Mouse (Mus musculus) adrenal gland, adult (tissue): ENCODE results near the gene Proz.

Experiments
- DNase-seq, 2 experiments: peaks; one replicate each; pipeline ENCODE4 v3.0.0; 2022 to 2023; ENCODE audit warnings: low spot score in 1 of 2; ENCODE audit not compliant: inconsistent age in 2 of 2

Gene Proz

DNA sequence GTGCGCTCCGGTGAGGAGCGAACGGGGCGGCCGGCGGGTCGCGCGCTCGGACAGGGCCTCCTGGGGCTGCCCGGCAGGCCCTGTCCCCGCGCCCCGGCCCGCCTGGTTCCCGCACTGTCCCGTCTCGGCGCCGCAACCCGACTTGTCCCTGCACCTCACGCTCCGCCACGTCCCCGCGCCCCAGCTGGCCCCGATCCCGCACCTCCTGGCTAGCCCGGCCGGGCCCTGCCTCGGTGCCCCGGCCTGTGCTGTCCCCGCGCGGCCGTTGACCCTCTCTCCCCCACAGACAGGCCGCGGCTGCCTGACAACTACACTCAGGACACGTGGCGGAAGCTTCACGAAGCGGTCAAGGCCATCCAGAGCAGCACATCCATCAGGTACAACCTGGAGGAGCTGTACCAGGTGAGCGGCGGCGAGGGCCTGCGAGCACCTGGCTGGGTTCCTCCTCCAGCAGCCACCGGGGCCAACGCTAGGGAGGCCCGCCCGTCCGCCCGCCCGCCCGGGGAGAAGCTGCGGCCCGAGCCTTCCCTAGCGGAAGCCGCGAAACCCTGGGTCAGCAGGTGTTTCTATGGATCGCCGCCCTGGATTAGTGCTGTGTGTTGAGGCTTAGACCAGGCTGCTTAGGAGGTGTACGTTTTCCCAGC is 45.3 kb downstream of the Proz start:
- DNase-seq, result no peak

DNA sequence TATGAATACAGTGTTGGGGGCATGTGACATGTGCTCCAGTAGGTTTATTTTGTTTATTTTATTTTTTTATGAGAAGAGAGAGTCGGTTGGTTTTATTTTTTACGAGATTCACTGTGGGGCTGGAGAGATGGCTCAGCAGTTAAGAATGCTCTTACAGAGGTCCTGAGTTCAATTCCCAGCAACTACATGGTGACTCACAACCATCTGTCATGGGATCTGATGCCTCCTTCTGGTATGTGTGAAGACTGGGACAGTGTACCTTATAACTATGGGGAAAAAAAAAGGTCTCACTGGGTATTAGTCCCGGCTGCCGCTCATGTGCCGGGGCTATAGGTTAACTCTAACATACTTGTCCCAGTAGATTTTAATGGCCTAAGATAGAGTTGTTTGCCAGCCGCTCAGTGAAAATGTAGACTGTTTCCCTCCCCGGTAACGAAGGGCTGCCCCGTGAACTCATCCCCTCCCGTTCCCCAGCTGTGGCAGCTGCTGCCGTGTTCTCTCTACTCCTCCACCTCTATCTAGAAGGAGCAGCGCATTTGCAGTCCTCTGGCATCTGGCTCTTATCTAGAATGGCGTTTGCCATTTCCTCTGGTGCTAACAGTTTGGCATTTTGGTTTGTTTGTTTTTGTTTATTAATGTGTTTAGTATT is 47.4 kb downstream of the Proz start:
- no peak for DNase-seq

DNA sequence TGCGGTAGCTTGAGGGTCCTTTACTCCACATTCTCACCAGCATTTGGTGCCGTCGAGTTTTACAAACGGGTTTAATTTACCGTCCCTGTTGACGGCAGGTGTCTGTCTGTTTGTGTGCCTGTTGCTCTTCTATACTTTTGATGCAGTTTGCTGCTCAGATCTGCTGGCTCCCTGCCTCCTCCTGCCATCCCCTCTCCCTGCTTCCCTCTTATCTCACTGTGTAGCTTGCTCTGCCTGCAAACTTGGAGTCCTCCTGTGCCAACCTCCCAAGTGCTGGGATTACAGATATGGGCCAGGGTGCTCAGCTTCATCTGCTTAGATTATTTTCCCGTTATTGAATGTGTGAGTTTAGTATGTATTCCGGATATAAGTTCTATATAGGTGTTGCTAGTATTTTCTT is 48.3 kb downstream of the Proz start:
- peak; percentile 44 to 79 for DNase-seq

DNA sequence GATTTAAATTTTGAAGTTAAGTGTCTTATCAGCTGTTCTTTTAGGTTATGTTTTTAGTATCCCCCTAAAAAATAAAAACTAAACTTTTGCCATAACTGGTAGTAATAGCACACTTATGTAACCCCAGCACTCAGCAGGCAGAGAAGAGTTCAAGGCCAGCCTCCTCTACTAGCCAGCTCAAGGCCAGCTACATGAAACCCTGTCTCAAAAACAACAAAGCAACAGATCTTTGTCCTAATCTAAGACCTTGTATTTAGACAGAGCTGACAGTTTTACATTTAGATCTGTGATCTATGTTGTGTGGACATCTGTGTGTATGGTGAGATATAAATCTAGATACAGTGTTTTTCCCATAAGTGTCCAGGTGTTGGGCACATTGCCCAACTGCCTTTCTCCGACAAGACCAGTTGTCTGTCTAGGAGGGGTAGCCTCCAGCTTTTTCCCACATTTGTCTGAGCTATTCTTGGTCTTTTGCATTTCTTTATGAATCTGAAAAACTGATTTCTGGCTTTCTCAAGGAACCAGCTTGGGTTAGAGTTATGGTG is 48.8 kb downstream of the Proz start:
- DNase-seq, result peak; percentile 72 to 86

DNA sequence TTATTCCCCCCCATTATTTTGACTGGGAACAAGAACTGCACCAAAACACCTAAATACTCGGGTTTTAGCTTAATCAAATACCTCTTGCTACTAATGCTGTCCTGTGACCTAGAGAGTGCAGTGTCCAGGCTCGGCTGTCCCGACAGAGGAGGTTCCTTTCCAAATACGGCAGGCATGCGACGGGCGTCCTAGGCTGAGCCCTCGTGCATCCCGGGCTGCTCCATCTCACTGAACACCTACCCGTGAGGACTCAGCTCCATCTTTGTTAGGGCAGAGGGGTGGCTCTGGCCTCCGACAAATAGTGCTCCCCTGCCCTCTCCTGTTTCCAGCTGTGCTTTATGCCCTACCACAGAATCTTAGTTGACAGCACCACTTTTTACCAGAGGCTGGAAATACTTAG is 51.2 kb downstream of the Proz start:
- DNase-seq, result no peak

DNA sequence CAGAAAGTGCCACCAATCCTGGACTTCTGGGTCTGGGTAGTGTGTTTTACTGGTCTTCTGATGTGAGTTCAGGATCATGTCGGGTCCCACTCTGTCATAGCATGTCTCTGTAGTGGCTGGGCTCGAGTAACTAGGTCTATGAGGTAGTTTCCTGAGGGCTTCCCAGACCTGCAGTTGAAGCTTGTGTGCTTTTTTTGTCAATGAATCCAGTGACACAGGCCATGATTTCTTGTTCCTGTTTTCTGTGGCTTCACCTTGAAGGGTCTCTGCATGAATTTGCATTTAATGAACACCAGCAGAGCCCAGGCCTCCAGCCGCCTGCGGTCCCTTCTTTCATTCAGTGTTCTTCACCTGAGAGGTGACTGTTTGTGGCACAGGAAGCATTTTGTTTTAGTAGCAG is 52.5 kb downstream of the Proz start:
- DNase-seq, result no peak

DNA sequence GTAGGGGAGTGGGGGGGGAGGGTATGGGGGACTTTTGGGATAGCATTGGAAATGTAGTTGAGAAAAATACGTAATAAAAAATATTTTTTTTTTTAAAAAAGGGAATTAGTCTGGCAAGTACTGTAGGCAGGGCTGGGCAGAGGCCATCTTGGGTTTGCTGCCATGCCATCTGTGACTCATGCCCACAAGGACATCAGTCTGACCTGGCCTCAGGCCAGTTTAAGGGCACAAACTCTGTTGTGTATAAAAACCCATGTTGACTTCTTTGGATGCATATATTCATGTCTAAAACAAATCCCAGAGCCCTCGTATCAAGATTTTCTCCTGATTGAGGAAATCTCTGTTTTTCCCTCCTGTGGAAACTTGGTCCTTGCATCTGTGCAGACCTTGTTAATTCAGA is 56.4 kb downstream of the Proz start:
- DNase-seq, result peak; percentile 82 to 92

DNA sequence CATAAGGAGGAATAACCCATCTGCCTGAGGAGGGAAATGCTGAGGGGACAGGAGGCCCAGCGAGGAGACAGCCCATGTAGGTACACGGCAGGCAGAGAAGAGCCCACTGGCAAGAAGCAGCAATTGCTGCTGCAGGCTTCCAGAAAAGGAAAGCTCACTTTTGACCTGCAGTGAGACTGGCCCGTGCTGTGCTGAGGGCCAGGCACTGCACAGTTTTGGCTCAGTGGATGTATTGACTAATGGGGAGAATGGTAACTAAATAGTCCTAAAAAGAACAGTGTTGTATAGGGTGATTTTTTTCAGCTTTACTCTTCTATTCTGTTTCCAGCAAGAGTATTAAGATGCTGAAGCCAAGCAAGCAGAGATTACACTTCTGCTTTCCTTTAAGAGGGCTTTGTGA is 57.8 kb downstream of the Proz start:
- DNase-seq, result no peak

DNA sequence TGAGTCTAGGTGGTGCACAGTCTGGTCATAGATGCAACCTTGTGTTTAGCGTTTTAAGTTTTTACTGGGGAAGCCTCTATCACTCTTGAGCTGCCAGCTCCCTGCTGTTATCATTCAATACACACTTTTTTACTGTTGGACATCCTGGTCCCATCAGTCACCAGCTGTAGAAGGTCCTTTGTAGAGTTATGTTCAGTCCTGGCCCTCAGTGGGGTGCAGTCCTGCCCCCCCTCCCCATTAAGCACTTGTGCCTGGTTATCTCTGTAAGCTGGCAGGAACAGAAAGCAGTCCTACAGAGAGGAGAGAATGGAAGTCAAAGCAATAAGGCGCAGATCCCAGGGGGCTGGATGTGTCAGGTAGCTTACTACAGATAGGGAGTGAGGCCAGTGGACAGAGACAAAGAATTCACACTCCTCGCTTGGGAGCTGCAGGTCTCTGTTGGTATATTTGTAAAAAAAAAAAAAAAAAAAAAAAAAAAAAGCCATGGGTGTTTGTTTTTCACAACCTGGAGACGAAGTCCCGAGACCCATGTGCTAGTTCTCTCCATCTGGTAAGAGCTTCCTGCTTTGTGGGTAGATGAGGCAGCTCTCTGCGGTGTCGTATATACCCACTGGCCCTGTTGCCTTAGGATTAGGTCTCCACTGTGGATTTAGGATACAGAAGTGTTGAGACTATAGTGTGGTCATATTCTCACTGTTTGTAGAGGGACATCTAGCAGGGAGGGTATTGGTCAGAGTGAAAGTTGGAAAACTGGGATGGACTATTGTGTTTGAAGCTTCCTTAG is 60.4 kb downstream of the Proz start:
- no peak for DNase-seq

DNA sequence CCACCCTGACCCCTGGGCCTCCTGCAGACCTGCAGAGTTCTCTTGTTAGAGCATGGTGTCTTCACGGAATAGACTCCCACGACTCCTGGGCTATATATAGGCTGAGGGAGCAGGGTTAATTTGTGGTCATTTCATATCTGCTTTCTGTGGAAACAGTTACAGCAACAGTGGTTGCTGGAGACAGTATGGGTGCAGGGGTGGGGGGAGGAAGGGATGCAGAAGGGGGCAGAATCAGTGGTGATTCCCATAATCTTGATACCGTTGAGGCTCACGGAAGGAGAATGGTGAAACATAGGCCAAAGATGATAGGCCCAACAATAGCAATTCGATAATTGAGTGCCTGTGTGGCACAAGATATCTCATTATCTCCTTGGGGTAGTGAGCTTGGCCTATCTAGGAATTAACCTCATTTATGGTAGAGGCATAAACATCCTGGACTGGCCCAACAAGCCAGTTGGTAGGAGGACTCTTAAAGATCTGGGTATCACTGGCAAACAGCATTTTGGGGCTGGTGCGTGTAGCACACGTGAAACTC is 62.2 kb downstream of the Proz start:
- no peak for DNase-seq

DNA sequence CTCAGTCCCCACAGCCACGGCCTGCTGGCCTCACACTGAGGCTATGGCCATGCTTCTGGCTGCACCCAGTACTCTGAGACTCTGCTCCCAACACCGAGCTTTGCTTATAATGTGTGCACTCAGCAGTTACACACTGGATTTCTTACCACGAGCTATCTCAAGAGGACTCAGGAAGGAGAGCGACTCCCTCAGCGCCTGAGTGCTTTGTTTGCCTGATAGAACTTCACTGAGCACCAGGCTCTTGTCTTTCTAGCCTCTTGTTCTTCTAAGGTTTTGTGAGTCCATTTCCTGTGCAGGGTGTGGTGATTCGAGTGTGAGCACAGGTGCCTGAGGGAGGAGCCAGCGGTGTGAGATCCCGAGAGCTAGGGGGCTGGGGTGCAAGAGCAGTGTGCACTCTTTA is 64.2 kb downstream of the Proz start:
- no peak for DNase-seq
